Mouse (Mus musculus): ENCODE data around the gene Bag5. TPM values are rescaled to one million over a fixed set of nuclear protein-coding genes. Genes with fewer than 3 reads are reported as not detected.

Gene Bag5
- polyA plus RNA-seq, 1 experiment = 40.7 TPM

DNA sequence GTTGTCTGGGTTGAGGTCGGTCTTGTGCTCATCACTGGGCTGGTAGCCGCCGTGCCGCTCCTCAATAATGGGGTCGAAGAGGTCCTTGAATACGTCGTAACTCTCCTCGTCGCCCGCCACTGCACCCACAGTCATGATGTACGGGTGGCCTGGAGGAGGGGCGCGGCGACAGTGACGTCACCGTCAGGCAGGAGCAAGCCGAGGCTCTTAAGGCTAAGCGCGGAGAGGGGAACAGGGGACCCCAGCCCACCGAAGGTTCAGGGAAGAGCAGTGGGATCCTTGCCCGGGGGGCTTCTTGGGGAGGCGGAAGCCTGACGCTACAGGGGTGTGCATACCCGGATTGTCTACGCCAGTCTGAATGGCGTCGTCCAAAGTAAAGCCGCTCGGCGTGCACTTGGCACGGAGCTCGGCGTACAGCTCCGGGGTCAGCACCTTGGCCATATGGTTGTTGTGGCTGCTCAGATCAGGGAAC, 41.6 kb downstream of the Bag5 start:
- DNase-seq (ENCODE audit: low read depth) = peak; percentile 93
- TF ChIP-seq POLR2A (IDR thresholded peaks at IDR 0.05; ENCODE audit: borderline replicate concordance, extremely low read depth, insufficient read depth, insufficient read length, poor library complexity, severe bottlenecking) (no peak), CTCF (IDR thresholded peaks at IDR 0.05; ENCODE audit: borderline replicate concordance, extremely low read depth, insufficient read depth, insufficient read length) (no peak)

GRCm38 (mm10) chr12:111670976-111671375, 42.1 kb downstream of the Bag5 start:
- peak; percentile 48 for DNase-seq (ENCODE audit: low read depth)

GRCm38 (mm10) chr12:111670371-111670971, 42.6 kb downstream of the Bag5 start:
- DNase-seq (ENCODE audit: low read depth) = no peak
- TF ChIP-seq POLR2A (IDR thresholded peaks at IDR 0.05; ENCODE audit: borderline replicate concordance, extremely low read depth, insufficient read depth, insufficient read length, poor library complexity, severe bottlenecking) = no peak
- no peak for TF ChIP-seq CTCF (IDR thresholded peaks at IDR 0.05; ENCODE audit: borderline replicate concordance, extremely low read depth, insufficient read depth, insufficient read length)

More at GRCm38 (mm10) chr12:111670976-111671375, 42.1 kb downstream of the Bag5 start:
- no peak for TF ChIP-seq POLR2A (IDR thresholded peaks at IDR 0.05; ENCODE audit: borderline replicate concordance, extremely low read depth, insufficient read depth, insufficient read length, poor library complexity, severe bottlenecking)
- no peak for TF ChIP-seq CTCF (IDR thresholded peaks at IDR 0.05; ENCODE audit: borderline replicate concordance, extremely low read depth, insufficient read depth, insufficient read length)

DNA sequence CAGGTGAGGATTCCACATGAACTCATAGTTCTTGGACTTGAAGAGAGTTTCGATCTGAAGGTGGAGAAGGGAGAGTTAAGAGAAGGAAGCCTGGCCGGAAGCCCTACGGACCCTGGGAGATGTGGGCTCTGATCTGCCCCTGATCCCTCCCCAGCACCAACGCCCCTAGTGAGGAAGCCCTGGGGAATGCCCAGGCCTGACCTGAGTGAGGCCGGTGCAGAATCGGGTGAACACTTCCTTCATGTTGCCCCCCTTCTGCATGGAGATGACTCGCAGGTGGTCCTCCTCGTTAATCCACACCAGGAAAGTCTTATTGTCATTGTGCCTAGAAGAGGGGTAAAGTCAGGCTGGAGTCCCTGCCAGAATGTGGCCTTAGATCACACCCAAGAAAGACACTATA, 43.1 kb downstream of the Bag5 start:
- DNase-seq (ENCODE audit: low read depth) = no peak
- TF ChIP-seq CTCF (IDR thresholded peaks at IDR 0.05; ENCODE audit: borderline replicate concordance, extremely low read depth, insufficient read depth, insufficient read length) (no peak), POLR2A (IDR thresholded peaks at IDR 0.05; ENCODE audit: borderline replicate concordance, extremely low read depth, insufficient read depth, insufficient read length, poor library complexity, severe bottlenecking) (no peak)

DNA sequence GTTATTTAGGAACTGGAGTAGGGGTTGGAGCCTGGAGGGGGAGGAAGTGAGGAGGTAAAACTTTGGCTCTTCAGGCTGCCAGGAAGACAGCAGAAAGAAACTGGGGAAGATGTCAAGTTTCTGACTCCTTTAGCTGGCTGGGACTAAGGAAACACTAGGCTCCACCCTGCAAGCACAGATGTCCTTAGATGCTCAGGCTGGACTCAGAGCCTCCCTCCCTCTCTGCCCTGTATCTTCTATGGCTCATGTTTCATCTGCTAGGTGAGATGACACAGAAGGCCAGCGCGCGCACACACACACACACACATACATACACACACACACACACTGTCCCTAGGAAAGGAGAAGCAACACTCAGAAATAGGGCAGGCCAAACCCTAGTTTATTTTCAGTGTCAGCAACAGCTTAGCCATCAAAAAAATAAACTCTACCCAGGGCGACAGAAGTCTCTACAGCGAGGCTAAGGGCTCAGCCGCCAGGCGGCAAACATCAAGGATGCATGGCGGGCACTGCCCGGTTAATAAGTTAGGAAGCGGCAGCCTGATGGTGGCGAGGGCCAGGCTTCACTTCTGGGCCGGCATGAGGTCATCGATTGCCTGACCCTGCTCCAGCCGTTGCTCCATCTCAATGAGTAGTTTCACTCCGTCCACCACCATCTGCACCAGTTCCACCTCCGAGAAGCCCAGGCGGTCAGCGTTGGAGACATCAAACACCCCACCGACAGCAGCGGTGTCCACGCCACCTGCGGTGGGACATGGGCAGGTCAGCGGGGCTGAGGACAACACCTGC, 43.9 kb downstream of the Bag5 start:
- peak; percentile 48 for DNase-seq (ENCODE audit: low read depth)
- TF ChIP-seq CTCF (IDR thresholded peaks at IDR 0.05; ENCODE audit: borderline replicate concordance, extremely low read depth, insufficient read depth, insufficient read length) (no peak), POLR2A (IDR thresholded peaks at IDR 0.05; ENCODE audit: borderline replicate concordance, extremely low read depth, insufficient read depth, insufficient read length, poor library complexity, severe bottlenecking) (no peak)

- DNase-seq (ENCODE audit: low read depth) = peak; percentile 96
- TF ChIP-seq POLR2A (IDR thresholded peaks at IDR 0.05; ENCODE audit: borderline replicate concordance, extremely low read depth, insufficient read depth, insufficient read length, poor library complexity, severe bottlenecking) (no peak), CTCF (IDR thresholded peaks at IDR 0.05; ENCODE audit: borderline replicate concordance, extremely low read depth, insufficient read depth, insufficient read length) (peak; percentile 94)
Observed at GRCm38 (mm10) chr12:111668457-111668912, 44.6 kb downstream of the Bag5 start.

- no peak for DNase-seq (ENCODE audit: low read depth)
- TF ChIP-seq POLR2A (IDR thresholded peaks at IDR 0.05; ENCODE audit: borderline replicate concordance, extremely low read depth, insufficient read depth, insufficient read length, poor library complexity, severe bottlenecking) (no peak), CTCF (IDR thresholded peaks at IDR 0.05; ENCODE audit: borderline replicate concordance, extremely low read depth, insufficient read depth, insufficient read length) (no peak)
Observed at GRCm38 (mm10) chr12:111667421-111667820, 45.6 kb downstream of the Bag5 start.

DNA sequence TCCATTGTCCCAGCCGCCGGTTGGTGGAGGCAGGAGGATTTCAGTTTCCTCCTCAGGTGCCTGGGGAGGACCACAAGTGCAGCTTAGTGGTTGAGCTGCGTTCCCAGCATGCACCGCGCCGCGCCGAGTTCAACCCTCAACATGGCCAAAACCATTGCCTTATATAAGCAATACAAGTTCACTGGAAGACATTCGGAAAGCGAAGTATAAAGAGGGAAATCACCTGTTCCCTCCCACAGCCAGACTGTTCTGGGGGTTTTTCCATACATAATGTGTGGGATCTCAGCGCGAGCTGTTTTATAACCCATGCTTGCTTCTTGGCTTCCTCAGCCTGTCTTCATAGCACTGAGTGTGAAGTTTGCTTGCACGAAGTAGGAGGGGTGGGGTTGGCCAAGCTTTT, 46.7 kb downstream of the Bag5 start:
- DNase-seq (ENCODE audit: low read depth) = no peak
- TF ChIP-seq CTCF (IDR thresholded peaks at IDR 0.05; ENCODE audit: borderline replicate concordance, extremely low read depth, insufficient read depth, insufficient read length) (no peak), POLR2A (IDR thresholded peaks at IDR 0.05; ENCODE audit: borderline replicate concordance, extremely low read depth, insufficient read depth, insufficient read length, poor library complexity, severe bottlenecking) (no peak)

DNA sequence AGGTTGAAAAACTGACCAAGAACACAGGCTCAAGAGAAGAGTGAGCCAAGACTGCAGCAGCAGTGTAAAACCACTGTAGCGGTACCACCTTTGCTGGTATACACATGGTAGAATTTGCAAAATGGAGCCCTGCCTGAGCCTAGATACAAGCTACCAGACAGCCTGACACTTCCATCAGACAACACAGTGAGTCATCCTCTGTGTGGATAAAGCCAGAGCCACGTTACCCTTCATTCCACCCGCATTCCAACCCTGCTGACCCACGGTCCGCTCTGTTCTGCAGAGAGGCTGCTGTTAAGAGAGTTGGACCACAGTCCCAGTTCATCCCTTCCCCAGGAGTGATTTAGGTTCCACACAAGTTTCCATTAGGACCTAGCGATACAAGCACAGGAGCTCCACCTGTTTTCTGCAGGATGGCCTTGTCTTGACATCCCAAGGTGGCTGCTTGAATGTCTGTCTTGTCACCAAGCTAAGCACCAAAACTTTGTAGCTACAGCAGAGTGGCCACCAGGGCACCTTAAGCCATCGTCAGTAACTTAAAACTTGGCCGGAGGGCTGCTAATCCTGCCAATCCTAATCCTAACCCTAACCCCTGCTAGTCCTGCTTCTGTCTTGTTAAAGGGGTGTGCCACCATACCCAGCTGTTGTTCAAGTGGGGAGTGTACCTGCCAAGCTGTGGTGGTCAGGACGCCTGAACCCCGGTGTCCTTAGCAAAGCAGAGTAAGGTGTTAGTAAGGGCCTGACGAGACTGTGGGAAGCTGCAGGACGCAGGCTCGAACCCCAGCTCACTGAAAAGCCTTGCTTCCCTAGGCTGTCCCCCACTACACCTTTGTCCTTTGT, 47.8 kb downstream of the Bag5 start:
- no peak for TF ChIP-seq POLR2A (IDR thresholded peaks at IDR 0.05; ENCODE audit: borderline replicate concordance, extremely low read depth, insufficient read depth, insufficient read length, poor library complexity, severe bottlenecking)
- no peak for TF ChIP-seq CTCF (IDR thresholded peaks at IDR 0.05; ENCODE audit: borderline replicate concordance, extremely low read depth, insufficient read depth, insufficient read length)
- no peak for DNase-seq (ENCODE audit: low read depth)

- TF ChIP-seq CTCF (IDR thresholded peaks at IDR 0.05; ENCODE audit: borderline replicate concordance, extremely low read depth, insufficient read depth, insufficient read length) (no peak), POLR2A (IDR thresholded peaks at IDR 0.05; ENCODE audit: borderline replicate concordance, extremely low read depth, insufficient read depth, insufficient read length, poor library complexity, severe bottlenecking) (no peak)
- no peak for DNase-seq (ENCODE audit: low read depth)
Observed at GRCm38 (mm10) chr12:111664144-111664634, 48.9 kb downstream of the Bag5 start.
